Mouse (Mus musculus) gastrocnemius, postnatal 4 days (tissue): ENCODE data around the gene Atp1b1. TPM values are rescaled to one million over a fixed set of nuclear protein-coding genes. Genes with fewer than 3 reads are reported as not detected.

Source experiments
- DNase-seq, 2 experiments: peaks; one replicate each; pipeline ENCODE4 v3.0.0; 2021 to 2022; ENCODE audit warnings: low spot score in 2 of 2, mixed read lengths in 2 of 2
- total RNA-seq, 2 experiments: library from RNA; stranded (reverse); gene quantifications; 2 replicates each; pipeline ENCODE4 v1.2.3; 2021

Gene Atp1b1
- total RNA-seq, 2 experiments from 2014 or later = 61.7 to 77.4 TPM

DNA sequence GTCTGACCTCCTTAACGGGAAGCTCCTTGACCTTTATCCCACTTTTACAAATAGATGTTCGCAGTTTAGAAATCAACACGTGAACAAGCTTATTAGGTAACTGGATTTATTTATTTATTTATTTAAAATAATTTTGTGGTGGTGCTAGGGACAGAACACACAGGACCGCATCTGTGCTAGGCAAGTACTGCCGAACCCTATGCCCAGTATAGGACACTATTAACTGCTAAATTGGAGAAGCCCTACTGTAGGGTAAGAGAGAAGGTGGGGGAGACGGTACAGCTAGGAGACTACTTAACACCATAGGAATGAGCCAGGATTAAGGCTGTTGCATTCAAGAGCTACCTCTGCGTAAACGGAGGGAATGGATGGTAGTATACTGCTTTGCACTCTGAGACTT, 10.2 kb upstream of the Atp1b1 start:
- DNase-seq = no peak

DNA sequence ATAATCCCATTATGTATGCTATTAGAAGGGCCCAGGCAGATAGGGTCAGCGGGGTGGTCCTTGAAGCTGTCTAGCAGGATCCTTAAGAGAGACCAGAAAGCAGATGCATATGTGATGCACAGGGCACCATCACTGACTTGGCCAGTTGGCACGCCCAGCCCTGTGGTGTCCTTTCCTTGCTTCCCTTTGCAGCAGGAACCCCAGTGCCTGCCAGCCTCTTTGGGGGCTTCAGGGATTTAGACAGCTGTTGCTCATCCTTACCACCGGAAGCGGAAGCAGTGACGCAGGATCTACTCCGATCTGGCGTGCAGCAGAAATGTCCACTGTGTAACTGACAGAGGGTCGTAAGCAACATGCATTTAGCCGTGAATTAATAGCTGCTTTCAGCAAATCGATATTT, 9.3 kb upstream of the Atp1b1 start:
- DNase-seq = no peak

DNA sequence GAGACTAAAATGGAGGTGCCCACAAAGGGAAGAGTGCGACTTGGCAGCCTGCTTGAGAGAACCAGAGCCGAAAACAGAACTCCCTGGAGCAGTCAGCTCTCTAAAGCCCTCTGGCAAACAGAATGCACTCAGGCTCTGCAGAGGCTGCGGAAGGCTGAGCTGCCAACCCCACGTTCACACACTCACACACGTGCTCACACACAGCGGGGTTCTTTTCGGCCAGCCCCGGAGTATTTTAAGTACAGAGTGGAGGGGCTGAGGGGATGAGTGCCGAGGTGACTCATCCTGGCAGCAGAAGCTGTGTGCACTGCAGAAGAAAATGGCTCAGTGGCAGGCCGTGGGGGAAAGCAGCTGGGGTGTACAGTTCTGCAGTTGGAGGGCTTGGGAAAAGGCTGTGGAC, 3.6 kb upstream of the Atp1b1 start:
- peak; percentile 27 to 52 for DNase-seq

DNA sequence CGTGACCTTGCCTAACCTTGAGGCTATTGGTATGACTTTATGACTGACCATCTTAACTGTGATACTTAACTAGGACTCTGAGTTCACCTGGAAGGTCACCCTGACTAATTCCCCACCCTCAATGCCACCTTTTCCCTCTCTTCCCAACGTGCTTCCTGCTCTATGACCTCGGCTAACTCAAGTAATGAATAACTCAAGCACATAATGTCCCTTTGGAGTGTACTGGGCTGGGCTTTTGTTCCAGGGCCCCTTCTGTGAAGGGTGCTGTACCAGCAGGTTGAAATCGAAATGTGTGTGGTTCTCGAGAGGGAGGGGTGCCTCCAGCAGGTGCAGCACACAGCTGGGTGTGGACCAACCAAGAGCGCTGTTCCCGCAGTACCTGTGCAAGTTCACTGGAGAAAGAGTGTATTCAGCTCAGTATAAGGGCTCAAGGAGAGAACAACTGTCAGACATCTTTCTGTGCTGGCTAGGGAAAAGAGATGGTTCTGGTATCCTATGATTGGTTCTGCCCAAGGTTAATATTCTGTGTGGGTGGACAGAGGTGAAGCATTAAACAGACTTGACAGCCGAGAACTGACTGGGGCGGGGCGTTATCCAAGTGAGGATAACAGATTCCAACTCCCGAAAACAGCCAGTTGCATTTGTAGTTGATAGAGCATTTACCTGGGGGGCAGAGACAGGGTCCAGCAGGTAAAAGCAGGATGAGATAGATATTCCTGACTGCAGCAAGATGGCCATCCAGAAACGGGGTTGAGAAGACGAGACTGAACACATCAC, 3.0 kb upstream of the Atp1b1 start:
- no peak for DNase-seq

DNA sequence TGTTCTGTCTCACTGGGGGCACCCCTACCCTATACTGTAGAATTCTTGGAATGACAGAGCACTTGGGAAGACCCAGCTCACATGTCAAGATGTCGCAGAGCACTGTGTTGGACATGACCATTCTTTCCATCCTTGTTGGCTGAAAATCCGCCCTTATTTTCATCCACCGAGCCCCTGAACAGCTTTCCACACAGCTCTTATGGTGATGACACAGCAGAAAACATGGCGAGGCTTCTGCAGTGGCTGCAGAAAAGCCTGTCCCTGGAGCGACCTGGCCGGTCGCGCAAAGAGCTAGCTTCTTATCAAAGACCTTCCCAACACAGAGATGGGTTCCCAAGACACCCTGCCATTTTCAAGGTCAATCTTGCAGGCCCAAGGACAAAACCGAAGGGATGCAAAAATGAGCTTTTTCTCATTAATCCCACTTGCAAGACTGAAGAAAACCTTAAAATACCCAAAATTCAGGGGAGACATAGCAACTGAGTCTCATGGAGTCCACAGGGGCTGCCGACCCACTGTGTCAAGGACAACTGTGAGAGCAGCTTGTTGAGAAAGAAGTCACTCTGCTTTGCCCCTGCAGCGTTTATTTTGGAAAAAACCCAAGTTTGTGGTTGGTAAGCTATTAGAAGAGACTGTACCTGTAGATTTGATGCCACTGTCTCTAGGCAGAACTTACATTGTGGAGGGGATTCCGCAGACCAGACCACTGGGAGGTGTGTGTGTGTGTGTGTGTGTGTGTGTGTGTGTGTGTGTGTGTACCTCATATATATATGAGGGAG, 1.2 kb upstream of the Atp1b1 start:
- DNase-seq = no peak

DNA sequence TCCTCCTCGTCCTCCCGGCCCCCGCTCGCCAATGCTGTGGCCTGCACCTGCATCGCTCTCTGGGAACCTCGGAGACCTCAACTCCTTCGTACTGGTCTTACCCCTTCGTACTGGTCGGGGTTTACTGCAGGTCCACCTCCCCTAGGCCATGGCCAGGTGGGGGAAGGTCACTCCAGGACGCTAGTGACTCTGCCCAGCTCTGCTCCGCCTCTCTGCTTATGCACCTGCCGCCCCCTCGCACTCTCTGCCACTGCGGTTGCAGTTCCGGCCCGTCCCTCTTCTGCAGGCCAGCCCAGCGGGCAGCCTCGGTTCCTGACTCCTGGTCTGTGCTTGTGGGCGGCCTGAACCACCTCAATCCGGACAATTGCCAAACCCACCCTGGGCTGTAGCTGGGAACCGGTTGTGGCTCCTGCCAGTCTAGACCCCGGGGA, 481 bp upstream of the Atp1b1 start:
- DNase-seq = no peak

DNA sequence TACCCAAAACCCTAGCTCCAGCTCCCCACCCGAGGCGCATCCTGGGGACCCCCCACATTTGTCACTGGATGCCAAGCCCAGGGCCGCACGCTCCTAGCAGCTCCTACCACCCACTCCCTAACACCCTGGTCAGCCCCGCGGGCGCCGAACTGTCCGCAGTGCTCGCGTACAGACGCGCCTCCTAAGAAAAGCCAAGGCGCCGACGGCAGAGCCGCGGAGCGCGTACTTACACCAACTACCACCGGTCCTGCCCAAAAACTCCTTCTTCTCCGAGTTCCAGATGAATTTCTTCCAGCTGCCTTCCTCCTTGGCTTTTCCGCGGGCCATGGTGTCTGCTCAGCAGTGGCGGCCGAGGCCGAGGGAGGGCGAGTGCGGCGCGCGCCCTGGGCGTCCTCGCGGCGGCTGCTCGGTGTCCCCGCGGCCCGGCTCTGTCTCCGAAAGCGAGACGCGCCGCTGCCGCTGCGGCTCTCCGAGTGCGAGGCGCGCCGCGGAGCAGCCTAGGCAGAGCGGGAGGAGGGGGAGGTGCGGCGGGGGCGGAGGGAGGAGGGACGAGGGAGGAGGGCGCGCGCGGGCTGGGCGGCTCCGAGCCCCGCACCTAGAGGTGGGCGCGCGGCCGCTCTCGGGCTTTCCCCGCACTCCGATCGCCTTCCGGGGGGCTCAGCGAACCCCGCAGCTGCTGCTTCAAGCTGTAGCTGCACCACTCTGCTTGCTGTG, 467 bp downstream of the Atp1b1 start:
- DNase-seq = peak; percentile 33 to 64

DNA sequence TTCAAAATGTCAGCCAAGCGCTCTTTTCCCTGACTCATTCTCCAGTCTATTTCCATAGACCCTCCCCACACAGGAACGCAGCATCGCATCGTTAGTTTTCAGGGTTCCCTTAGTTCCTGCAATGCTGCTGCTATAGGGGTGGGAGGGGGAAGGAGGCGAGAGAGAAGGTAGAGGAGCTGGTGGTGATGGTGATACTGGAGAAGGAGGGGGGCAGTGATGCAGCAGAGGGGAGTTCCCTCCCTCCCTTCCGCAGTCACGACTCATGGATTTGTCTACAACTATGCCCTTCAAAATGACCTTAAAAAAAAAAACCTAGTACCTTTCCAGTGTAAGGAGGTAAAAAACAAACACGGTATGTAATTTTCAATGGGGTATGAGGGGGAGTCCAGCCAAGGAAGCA, 1.4 kb downstream of the Atp1b1 start:
- DNase-seq = no peak

DNA sequence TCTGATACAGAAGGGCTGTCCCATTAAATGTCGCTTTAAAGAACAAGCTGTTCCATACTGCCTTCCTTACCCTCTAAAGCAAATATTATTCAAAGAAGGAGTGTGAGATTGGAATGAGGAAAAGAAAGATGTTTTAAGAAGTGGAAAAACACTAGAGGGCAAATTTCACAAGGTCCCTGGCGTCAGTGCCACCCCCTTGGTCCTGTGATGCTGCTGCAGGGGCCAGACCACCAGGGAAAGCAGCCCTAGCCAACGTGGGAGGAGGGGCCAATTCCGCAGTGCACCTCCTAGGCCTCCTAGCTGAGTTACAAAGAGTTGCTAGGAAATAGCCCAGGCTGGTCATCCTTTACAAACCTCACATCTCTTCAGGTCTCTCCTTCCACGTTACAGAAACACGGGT, 2.1 kb downstream of the Atp1b1 start:
- no peak for DNase-seq

DNA sequence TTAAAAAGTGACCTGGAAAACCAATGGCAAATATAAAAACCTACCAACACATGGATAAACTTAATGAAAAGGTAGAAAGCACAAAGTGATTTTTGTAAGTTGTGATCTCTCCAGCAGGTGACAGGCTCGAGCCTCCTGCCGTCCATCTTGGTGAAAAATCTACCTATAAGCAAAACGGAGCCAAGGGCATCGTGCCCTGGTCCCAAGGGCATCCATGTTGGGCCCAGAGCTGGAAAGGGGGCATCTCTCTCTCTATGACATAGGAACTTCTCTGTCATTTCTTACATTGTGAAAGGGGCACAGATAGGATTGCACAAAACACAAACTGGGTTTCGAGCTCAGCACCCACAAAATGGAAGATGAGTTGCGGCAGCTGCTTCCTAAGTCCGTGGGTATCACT, 2.5 kb downstream of the Atp1b1 start:
- no peak for DNase-seq

DNA sequence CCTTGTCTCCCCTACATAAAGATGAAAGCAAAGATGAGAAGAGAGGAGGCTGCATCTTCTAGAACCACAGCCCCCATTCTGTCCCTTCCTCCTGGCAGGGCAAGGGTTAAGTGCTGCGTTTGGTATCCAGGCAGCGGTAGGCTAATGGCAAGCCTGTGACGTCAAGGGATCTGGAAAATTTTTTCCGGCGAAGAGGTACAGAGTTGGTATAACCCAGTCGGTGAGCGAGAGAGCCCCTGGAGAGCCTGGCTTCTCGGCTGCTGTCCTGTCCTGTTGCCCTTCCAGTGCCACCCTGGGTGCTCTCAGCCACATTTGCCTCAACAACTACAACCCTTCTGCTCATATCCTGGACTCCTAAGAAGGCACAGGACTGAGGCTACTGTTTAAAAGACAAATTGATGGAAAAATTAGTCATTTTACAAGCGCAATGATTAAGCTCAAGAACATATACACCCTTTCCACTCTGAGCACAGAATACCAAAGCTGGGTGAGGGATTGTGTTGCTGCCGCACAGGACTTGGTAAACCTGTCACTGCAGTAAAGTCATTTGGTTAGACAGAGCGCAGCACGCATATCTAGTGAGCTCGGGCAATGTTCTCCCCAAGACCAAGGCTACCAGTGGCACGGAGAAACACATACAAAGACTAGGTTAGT, 3.3 kb downstream of the Atp1b1 start:
- DNase-seq = no peak

DNA sequence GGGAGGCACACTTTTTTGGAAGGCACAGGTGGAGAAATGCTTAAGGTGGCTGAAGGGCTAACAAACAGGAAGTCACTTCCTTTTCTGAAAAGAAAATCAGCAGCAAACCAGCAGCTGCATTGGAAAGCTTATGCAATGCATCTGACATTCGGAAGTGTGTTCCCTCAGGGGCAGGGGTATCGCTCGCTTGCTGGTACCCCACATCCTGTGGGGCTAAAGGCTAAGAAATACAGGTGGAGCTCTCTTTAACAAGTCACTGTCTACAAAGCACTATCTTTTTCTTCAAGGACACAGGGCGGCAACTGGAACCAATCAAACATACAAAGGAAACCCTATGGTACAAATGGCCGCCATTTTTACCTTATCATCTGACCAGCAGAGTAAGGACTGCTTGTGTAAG, 4.4 kb downstream of the Atp1b1 start:
- no peak for DNase-seq

DNA sequence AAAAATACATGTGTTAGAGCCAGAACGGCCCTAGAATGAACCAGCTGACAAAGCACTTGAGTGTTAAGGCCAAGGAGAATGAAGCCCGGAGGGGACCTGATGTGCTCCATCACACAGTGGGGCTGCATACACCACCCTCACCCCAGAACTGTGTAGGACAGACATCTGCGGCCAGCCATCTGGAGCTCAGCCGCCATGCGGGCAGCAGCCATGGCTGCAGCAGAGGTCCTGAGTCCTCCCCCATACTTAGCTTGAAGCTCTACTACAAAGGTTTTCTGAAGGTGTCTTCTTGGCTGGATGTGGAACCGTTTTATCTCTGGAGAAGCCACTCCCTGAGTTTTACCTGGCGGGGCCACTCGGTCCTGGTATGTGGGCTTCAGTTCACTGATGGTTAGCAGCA, 5.0 kb downstream of the Atp1b1 start:
- DNase-seq = no peak

DNA sequence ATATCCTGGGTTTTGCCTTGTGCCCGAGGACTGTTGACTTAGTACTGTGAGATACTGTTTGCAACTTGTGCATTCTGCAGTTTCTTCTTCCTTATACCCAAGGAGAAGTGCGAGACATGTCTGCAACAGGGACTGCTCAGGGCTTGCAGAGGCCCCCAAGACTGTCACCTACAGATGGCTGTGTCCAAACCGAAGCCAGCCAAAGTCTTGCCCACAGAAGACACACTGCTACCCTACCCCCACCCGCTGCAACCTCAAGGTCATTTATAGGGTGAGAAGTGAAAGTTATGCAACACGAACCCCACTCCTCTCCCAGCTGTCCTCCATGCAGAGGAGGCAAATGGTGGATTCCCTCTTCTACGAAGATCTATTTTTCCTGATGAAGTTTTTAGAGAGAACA, 5.6 kb downstream of the Atp1b1 start:
- DNase-seq = no peak

DNA sequence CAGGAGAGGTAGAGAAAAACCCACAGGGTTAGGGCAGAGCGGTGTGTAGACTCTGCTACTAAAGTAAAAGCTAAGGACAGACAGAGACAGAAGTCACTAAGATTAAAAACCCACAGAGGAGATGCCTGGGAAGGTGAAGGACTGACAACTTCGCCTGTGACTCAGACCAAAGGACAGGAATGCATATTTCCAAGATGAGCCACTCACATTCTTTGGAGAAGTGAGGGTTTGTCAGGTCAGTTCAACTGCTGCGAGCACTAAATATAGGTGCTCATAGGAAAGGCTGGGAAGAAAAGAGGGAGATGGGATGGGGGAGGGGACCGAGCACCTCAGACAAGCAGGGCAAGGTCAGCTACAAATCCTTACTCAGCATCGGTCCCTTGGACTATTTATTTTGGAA, 6.8 kb downstream of the Atp1b1 start:
- DNase-seq = no peak

DNA sequence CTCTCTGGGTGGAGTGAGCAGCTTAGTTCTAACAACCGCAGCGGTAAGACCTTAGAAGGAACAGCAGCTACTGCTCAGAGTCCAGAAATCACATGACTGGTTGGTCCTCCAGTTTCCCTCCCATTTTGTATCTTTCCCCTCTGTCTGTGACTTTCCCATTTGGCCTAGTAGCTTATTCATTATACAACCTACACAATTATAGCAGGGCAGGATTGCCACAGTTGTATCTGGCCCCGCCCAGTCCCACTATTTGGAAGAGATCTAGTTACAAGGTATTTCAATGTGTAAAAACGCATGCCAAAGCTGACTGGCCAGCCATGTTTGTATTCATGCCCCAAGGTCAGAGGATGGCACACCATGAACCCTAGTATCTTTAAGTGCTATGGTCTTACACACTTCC, 7.5 kb downstream of the Atp1b1 start:
- DNase-seq = no peak

DNA sequence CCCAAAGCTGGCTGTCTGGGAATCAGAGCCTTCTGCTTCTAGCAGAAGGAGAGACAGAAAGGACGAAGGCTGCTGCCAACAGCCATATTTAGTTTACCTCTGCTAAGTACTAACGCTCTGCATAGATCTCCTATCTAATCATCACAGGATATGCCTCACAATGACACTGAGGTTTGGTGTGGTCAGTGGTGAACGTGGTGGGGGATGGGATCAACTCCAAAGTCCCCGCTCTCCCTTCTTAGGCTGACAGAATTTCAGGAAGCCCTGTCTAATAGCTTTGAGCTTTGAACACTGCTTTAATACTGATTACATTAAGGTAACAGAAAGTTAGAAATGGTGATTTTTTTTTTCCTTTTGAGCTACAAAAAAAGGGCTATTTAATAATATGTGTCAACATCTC, 7.9 kb downstream of the Atp1b1 start:
- no peak for DNase-seq

DNA sequence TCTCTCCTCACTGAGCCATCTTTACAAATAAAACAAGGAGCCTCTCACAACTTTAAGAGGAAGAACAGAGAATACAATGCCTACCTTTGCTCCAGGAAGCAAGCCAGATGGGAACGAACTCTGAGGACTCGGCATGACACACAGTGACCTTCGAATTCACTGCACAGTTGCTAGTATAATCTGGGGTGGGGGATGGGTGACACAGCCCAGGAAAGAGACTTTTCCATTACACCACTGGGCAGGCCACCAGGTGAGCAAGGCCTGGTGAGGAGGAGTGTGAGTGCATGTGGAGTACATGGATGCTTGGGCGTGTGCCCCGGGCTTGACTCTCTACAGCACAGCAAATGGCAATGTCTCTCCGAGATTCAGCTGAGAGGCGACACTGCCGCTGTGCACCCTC, 8.5 kb downstream of the Atp1b1 start:
- no peak for DNase-seq

DNA sequence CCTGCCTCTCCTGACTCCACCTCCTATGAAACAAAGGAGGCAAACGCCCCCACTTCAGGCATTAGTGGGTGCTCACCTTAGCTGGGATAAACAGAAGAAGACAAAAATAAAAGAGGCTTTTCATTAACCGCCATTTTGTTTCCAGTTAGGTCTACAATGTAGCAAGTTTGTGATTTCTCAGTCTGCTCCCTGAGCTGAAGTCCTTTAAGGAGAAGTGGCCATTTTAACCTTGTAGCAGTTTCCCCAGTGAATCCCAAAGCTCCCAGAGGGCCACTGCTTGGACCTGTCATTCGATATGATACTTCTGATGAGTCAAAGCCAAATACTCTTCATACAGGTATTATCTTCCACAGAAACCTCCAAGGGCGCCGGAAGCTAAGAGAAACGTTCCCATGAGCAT, 10.6 kb downstream of the Atp1b1 start:
- DNase-seq = no peak

DNA sequence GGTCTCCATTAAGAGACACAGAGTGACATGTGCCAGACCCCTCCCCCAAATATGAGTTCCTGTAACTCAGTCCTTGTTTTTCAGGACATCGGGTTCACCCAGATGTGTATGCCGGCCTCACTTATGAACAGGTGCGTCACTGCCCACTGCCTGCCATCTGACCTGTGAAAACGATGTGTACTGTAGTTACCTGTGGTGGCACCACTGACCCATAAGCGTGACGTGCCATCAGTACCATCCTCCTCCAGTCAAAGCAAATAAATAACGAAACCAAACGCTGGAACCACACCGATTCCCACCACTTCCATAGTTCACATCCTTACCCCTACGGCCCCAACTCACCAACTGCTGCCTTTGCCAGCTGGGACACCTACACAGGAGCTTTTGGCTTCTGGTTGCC, 11.6 kb downstream of the Atp1b1 start:
- DNase-seq = no peak

DNA sequence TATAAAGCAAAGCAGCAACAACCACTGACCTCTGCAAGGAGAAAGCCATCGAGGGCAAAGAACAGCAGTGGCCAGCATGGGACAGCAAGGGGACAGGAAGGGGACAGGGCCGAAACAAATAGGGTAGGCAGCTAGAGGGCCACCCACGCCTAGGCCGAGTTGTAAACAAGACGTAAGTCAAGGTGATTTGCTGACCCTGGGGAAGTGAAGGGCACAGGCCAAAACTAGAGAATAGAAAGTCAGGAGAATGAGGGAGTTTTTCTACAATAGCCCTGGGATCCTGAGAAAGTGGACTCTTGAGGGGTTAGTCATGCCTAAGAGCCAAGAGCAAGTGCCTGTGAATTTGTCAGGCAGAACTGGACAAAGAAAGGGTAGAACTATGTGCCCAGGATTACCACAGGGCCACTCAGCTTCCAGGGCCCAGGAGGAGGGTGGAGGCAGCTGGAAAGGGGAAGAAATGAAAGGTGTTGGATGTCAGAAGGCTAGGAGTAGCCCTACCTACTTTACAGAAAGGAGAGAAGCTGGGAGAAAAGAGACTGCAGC, 12.5 kb downstream of the Atp1b1 start:
- no peak for DNase-seq
